Mouse (Mus musculus): Measurements from ENCODE around the gene Sertad3.
A peak's percentile ranks its signal among the peaks of the same experiment; 100 is the strongest.
"Not testable (repeated sequence)": the region's sequence is repeated elsewhere in the genome, so short reads cannot be mapped to it uniquely, and the experiment has no call there.

Sertad3 gene

GRCm38 (mm10) chr7:27491856-27492255, 18.3 kb downstream of the Sertad3 start:
- DNase-seq (ENCODE audit: low read depth, low spot score): no peak

GRCm38 (mm10) chr7:27493022-27493421, 19.5 kb downstream of the Sertad3 start:
- no peak for DNase-seq (ENCODE audit: low read depth, low spot score)

GRCm38 (mm10) chr7:27493450-27493849, 19.9 kb downstream of the Sertad3 start:
- no peak for DNase-seq (ENCODE audit: low read depth, low spot score)

GRCm38 (mm10) chr7:27494659-27495367, 21.2 kb downstream of the Sertad3 start:
- not testable (repeated sequence) for DNase-seq (ENCODE audit: low read depth, low spot score)

- no peak for DNase-seq (ENCODE audit: low read depth, low spot score)
These were observed 25.5 kb downstream of the Sertad3 start, which contains the start of gene Prx for GRCm38 (mm10) chr7:27499036-27499435. Gene Prx, plus strand, starts transcription at chr7:27499324.

GRCm38 (mm10) chr7:27501620-27502019, 28.1 kb downstream of the Sertad3 start:
- DNase-seq (ENCODE audit: low read depth, low spot score): no peak

GRCm38 (mm10) chr7:27506765-27507370, 33.3 kb downstream of the Sertad3 start:
- DNase-seq (ENCODE audit: low read depth, low spot score): no peak

- DNase-seq (ENCODE audit: low read depth, low spot score): peak; percentile 97
These were observed 34.4 kb downstream of the Sertad3 start for GRCm38 (mm10) chr7:27507711-27508647.

- DNase-seq (ENCODE audit: low read depth, low spot score): peak; percentile 40
These were observed 35.1 kb downstream of the Sertad3 start for GRCm38 (mm10) chr7:27508648-27509005.

- DNase-seq (ENCODE audit: low read depth, low spot score): no peak
These were observed 37.2 kb downstream of the Sertad3 start for GRCm38 (mm10) chr7:27510809-27511208.

GRCm38 (mm10) chr7:27514961-27515360, 41.4 kb downstream of the Sertad3 start:
- DNase-seq (ENCODE audit: low read depth, low spot score): no peak

- DNase-seq (ENCODE audit: low read depth, low spot score): no peak
These were observed 44.7 kb downstream of the Sertad3 start for GRCm38 (mm10) chr7:27518314-27518713.

- DNase-seq (ENCODE audit: low read depth, low spot score): no peak
These were observed 46.5 kb downstream of the Sertad3 start for GRCm38 (mm10) chr7:27520104-27520503.

GRCm38 (mm10) chr7:27520599-27520998, 47.0 kb downstream of the Sertad3 start:
- no peak for DNase-seq (ENCODE audit: low read depth, low spot score)

- no peak for DNase-seq (ENCODE audit: low read depth, low spot score)
These were observed 49.4 kb downstream of the Sertad3 start, which contains the start of gene Hipk4 for GRCm38 (mm10) chr7:27522967-27523366. Gene Hipk4, plus strand, starts transcription at chr7:27523267.

GRCm38 (mm10) chr7:27523805-27524204, 50.2 kb downstream of the Sertad3 start:
- no peak for DNase-seq (ENCODE audit: low read depth, low spot score)

GRCm38 (mm10) chr7:27526039-27526827, 52.7 kb downstream of the Sertad3 start:
- peak; percentile 79 for DNase-seq (ENCODE audit: low read depth, low spot score)

All from embryo, embryonic 11.5 days (tissue).